Mouse (Mus musculus) embryonic fibroblast, embryonic 13.5 days (primary cell): ENCODE measurements around the gene Acvrl1.

Experiments
- CTCF ChIP-seq: IDR thresholded peaks from 2 replicates; pipeline ENCODE4 v1.5.1; 2011; ENCODE audit warnings: mild to moderate bottlenecking, control low read depth, low read length, moderate library complexity, borderline replicate concordance; ENCODE audit not compliant: insufficient read depth
- POLR2A ChIP-seq: IDR thresholded peaks from 2 replicates; pipeline ENCODE4 v1.6.1; 2011; ENCODE audit warnings: low read depth, mild to moderate bottlenecking, control low read depth, low read length, moderate library complexity

DNA sequence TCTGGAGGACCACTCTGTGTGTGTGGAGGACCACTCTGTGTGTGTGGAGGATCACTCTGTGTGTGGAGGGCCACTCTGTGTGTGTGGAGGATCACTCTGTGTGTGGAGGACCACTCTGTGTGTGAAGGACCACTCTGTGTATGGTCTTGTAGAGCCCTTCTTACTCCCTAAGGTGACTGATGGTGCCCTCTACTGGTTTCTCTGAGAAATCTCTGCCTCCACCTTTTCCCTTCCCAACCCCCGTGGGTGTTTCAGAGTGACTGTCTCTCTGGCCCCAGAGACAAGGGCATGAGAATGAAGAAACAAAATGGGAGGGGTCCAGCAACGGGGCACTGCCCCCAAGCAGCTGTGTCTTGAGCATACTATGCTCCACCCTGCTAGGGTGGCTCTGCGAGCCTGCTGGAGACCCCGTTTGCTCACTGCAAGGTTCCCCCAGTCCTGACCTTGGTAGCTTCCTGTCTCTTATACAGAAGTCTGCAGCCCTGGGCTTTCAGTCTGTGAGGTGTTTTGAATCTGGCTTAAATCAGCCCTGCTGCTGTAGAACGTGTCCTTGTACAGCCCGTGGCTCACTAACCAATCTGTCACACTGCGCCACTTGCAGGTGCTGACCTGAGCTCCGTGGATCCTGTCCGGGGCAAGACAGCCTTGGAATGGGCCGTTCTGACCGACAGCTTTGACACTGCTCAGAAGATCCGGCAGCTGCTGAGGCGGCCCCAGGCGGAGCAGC lies 9.8 kb upstream of the Acvrl1 start:
- TF ChIP-seq CTCF (no peak), POLR2A (no peak)
